Mouse (Mus musculus): ENCODE measurements around the gene Foxp1.

GRCm38 (mm10) chr6:99221147-99221546 lies 301.4 kb downstream of the Foxp1 start:
- TF ChIP-seq CTCF (IDR thresholded peaks at IDR 0.05; ENCODE audit: borderline replicate concordance, extremely low read depth, insufficient read depth, insufficient read length) = no peak
- TF ChIP-seq POLR2A (IDR thresholded peaks at IDR 0.05; ENCODE audit: borderline replicate concordance, extremely low read depth, insufficient read depth, insufficient read length, poor library complexity, severe bottlenecking) = no peak

Measured in brain, embryonic 14.5 days (tissue).